Mouse (Mus musculus) erythroblast, embryonic 14.5 days (primary cell): ENCODE data around the gene Wdr60.

Experiments used
- GATA1 ChIP-seq: IDR thresholded peaks from 2 replicates; pipeline ENCODE4 v1.6.1; 2012; ENCODE audit warnings: low read length, inconsistent platforms, mixed read lengths
- TAL1 ChIP-seq: IDR thresholded peaks from 3 replicates; pipeline ENCODE4 v1.6.1; 2012; ENCODE audit warnings: low read length, inconsistent platforms, mixed read lengths

- no peak for TF ChIP-seq GATA1
- TF ChIP-seq TAL1: no peak
Measured at GRCm38 (mm10) chr12:116231612-116232011, 31.2 kb downstream of the Wdr60 start.
